Mouse (Mus musculus): ENCODE results near the gene Pitpnb.

The Pitpnb gene

DNA sequence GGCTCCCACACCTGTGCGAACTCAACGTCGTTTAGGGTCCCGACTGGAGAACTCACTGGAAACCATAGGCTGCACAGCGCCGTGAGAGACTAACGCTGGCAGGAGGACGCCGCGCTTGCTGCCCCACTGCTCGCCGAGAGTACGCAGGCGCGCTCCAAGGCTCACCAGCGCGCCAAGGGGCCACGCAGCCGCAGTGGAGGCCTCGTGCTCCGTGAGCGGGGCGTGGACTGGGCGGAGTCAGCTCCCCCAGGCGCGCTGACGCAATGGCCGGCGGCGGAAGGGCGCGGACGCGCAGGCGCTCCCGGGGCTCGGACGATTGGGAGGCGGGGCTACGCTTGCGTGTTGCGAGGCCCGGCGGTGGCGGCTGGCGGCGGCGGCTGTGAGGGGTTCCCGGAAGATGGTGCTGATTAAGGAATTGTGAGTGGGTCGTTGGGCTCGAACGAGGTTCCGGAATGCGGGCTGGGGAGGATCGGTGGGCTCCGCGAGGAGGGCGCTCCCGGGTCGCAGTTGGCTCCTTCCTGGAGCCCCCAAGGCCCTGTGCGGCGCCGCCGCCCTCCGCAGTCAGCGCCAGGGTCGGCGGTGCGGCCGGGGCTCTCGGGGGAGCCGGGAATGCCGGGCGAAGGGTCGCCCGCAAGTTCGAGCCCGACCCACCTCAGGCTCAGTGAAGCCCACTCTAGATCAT lies at the start of gene Pitpnb:
Gene Pitpnb, plus strand, starts transcription at position 347 of the 682 bp plus-strand sequence.
- peak; percentile 100 for DNase-seq

- no peak for DNase-seq
These were observed 46.0 kb upstream of the Pitpnb start for GRCm38 (mm10) chr5:111284420-111285175.

DNA sequence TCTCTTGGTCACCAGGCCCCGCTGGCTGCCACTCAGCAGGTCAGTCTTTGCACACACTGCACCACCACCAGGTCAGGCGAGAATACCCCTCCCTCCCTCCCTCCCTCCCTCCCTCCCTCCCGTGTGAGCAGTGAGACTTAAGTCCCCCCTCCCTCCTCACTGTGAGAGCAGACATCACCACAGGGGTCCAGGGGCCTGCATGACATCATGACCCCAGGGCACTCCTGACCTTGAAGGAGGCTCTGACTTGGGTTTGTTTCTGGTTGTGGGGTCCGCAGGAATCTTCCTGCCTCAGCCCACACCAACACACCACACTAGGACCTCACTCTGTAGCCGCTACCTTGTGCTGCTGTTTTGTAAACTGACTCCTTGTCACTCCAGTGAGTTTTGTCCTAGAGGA lies 43.0 kb upstream of the Pitpnb start:
- DNase-seq, result no peak

DNA sequence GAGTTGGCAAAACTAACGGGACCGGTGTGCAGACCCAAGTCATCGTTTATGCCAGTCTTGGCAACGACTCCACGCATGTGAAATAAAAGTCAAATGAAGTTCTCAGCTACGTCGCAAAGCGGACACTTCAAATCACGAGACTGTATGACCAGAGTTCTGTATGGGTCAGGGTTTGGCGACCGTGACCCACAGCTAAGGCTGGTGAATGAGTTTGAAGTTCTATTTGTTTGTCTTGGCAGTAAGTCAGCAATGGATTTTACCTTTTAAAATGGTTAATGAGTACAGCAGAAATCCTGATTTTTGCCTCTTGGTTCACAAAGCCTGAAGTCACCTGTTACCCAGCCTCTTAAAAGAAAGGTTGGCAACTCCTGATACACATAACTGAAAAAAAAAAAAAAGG lies 42.1 kb upstream of the Pitpnb start:
- DNase-seq, result no peak

- DNase-seq, result no peak
These were observed 40.5 kb upstream of the Pitpnb start for GRCm38 (mm10) chr5:111290071-111290470.

- DNase-seq, result no peak
These were observed 38.9 kb upstream of the Pitpnb start for GRCm38 (mm10) chr5:111291639-111292038.

DNA sequence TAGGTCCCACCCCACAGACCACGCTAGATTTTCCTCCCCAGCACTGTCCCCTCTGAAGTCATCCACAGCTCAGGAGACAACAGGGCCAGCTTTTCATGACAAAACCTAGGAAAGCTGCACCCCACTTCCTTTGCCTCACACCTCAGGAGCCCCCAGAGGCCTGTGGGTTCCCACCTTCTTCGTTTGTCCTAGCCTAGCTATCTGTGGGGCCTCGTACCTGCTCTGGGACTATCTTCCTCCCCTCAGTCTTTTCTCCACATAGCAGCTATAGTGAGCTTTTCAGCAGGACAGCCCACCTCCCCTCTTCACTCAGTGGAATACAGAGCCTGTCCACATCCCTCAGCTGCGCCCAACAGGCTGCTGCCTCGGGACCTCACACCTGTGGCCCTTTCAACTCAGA lies 32.8 kb upstream of the Pitpnb start:
- DNase-seq, result no peak

DNA sequence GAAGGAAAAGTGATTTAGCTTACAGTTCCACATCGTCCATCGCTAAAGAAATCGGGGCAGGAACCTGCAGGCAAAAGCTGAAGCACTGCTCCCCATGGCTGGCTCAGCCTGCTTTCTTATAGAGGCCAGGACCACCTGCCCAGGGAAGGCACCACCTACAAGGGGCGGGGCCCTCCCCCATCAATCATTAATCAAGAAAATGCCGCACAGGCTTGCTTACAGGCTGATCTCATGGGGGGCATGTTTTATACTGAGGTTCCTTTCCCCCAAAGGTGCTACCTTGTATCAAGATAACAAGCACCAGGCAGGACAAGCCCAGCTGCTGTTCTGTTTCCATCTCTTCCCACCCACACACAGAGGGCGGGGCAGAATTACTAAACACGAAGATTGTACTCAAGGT lies 31.9 kb upstream of the Pitpnb start:
- no peak for DNase-seq

GRCm38 (mm10) chr5:111300776-111301175 lies 29.8 kb upstream of the Pitpnb start:
- no peak for DNase-seq

DNA sequence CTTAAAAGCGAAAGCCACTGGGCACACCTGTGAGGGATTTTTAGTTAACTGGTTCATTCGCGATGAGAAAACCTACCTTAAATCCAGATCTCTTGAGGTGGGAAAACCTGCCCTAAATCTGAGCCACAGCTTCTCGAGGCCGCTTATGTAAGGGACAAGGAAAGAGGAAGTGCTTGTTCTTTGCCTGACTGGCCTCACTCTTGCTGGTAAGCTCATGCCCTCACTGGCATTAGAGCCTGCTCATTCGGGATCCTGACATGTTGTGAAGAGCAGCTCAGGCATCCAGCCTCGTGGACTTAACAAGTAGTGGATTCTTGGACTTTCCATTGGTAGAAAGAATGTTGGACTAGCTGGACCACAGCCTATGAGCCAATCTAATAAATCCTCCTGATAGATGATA lies 28.8 kb upstream of the Pitpnb start:
- no peak for DNase-seq

DNA sequence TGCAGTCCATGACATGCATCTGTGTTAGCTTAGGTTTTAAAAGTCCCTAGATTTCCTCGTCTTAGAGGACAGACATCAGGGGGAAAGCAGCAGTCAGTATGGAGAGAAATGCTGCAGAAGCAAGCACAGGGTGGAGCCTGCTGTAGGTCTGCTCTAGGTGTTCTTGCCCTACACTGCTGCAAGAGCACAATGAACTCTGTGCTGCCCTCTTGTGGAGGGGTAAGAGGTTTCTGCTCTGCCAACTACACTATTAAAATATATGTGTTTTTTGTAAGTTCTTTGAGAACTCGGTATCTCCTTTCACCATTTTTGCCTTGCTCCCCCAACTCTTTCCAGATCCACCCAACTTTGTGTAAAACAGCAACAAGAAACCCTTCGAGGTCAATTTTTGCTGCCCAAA lies 25.8 kb upstream of the Pitpnb start:
- no peak for DNase-seq

DNA sequence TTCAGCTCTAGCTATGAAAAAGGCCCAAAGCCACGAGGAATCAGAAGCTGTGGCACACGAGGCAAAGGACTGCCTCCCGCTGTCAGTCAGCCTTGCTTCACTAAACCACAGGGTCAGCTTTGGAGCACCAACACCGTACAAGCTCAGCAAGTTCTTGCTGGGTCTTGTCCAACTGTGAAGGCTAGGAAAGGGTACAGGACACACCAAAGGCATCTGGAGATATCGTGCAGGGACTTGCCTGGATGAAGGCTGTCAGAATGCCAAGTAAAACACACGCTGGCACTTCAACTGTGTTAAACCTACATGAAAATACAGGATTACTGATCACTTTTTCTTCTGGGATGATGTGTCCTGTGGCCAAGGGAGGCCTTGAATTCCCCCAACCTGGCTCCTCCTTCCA lies 20.4 kb upstream of the Pitpnb start:
- DNase-seq, result no peak

- DNase-seq, result no peak
These were observed 16.7 kb upstream of the Pitpnb start for GRCm38 (mm10) chr5:111313833-111314232.

- no peak for DNase-seq
These were observed 15.5 kb upstream of the Pitpnb start for GRCm38 (mm10) chr5:111315061-111315460.

GRCm38 (mm10) chr5:111317526-111317925 lies 13.0 kb upstream of the Pitpnb start:
- no peak for DNase-seq

GRCm38 (mm10) chr5:111318946-111319345 lies 11.6 kb upstream of the Pitpnb start:
- DNase-seq, result no peak

DNA sequence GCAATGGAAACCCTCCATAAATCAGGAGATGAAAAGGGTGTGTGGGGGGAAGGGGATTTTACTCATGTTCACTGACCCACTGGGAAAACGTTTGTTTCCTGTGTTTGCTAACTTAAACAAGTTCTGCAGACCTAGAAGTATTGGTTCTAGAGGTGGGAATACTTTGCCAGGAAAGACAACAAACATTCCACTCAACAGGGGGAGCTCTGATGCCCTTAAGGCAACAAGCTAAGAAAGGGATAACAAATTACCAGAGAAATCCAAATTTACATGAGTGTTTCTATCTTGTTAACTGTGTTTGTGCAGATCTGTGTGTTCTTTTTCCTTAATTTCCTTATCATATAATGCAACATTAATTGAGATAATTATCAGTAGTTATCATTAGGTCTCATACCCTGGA lies 4.8 kb upstream of the Pitpnb start:
- DNase-seq, result no peak

DNA sequence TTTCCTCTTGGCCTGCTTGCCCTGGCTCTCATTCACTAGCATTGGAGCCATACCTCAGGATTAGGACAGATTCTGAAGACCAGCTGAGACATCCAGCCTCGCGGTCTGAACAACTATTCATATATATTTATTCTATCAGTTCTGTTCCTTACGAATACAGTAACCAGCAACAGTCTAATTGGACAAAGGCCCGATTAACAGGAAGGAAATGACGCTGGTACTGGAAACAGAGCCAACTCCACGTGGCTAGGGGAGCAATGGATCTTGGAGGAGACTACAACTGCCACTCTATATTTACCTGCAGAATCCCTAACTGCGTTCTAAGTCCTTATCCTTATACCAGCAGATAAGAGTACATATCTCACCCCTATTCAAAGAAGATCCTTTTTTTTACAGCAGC lies 3.1 kb upstream of the Pitpnb start:
- no peak for DNase-seq

DNA sequence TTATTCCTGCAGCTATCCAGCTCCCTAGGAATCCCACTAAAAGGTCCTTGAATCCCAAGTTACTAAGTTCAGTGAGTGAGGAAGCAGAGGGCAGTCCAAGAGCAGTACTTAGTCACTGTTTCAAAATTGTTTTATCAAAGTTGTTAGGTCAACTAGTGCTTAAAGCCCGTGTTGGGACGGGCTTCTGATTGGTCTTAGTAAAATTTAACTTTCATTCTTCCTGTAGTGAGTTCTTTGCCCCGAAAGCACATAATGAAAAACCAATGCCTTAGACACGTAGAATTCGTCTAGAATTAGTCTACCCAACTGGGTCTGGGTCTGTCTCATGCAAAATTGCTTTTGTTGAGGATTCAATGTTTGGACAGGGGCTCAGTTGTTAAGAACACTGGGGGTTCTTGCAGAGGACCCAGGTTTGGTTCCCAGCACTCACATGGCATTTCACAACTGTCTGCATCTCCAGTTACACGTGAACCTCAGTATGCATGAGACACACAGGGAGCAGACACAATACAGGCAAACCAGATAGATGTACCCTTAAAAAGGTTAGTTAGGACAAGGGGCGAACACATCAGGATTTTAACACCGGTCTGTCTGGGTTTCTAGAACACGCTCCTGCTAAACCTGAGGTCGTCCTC lies 664 bp upstream of the Pitpnb start:
- no peak for DNase-seq

DNA sequence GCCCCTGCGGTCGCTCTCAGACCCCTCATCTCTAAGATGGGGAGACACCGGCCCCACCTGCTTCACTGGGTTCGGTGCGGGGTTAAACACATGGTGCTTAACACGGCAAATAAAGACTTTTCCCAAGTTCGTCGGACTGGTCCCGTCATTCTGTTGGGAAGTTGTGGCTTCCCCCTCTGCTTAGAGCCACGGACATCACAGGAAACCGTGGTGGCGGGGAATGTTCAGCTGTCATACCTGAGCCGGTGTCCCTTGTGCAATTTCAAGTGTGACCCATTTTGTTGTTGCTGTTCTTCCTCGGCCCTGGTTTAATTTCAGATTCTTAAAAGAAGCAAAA lies 504 bp downstream of the Pitpnb start:
- no peak for DNase-seq

- no peak for DNase-seq
These were observed 5.6 kb downstream of the Pitpnb start for GRCm38 (mm10) chr5:111335939-111336691.

- peak; percentile 30 for DNase-seq
These were observed 11.0 kb downstream of the Pitpnb start for GRCm38 (mm10) chr5:111341609-111342008.

- no peak for DNase-seq
These were observed 14.3 kb downstream of the Pitpnb start for GRCm38 (mm10) chr5:111344721-111345400.

All from thymus, postnatal 4 days (tissue).